Mouse (Mus musculus) stomach, postnatal 0 days (tissue): Measurements from ENCODE around the gene Pde4dip. TPM values are rescaled to one million over a fixed set of nuclear protein-coding genes. Genes with fewer than 3 reads are reported as not detected.

ENCODE experiments used
- ATAC-seq: fragments of 200-750 bp; cut with Nextera tagmentation; 2 replicates; pipeline ENCODE4 v1.8.0; 2017; ENCODE audit not compliant: low FRiP score, low TSS enrichment
- DNase-seq: peaks from one replicate; pipeline ENCODE4 v3.0.0-alpha.2; 2016; ENCODE audit warnings: low spot score
- H3K27ac ChIP-seq: fragments of 300-500 bp; sonication (generic); replicated peaks from 2 replicates; pipeline ENCODE4 v1.5.1; 2014; ENCODE audit warnings: mild to moderate bottlenecking, control low read depth
- H3K27me3 ChIP-seq: fragments of 300-500 bp; sonication (generic); 2 replicates; pipeline ENCODE4 v1.6.1; 2014; ENCODE audit warnings: low read length; ENCODE audit not compliant: control insufficient read depth, insufficient read depth
- H3K36me3 ChIP-seq: fragments of 300-500 bp; sonication (generic); 2 replicates; pipeline ENCODE4 v1.6.1; 2014; ENCODE audit warnings: low read length, mixed read lengths; ENCODE audit not compliant: control insufficient read depth, insufficient read depth
- H3K4me1 ChIP-seq: fragments of 300-500 bp; sonication (generic); replicated peaks from 2 replicates; pipeline ENCODE4 v1.6.1; 2014; ENCODE audit warnings: antibody characterized with exemption; ENCODE audit not compliant: control insufficient read depth, insufficient read depth
- H3K4me2 ChIP-seq: fragments of 300-500 bp; sonication (generic); replicated peaks from 2 replicates; pipeline ENCODE4 v1.6.1; 2014; ENCODE audit warnings: low read depth, mild to moderate bottlenecking, control low read depth, moderate library complexity
- H3K4me3 ChIP-seq: fragments of 300-500 bp; sonication (generic); 2 replicates; pipeline ENCODE4 v1.5.1; 2014; ENCODE audit warnings: low read depth, low read length, control low read depth
- H3K9ac ChIP-seq: fragments of 300-500 bp; sonication (generic); 2 replicates; pipeline ENCODE4 v1.6.1; 2014; ENCODE audit warnings: mild to moderate bottlenecking, low read length, control low read depth, mixed read lengths
- H3K9me3 ChIP-seq: fragments of 300-500 bp; sonication (generic); 2 replicates; pipeline ENCODE4 v1.6.1; 2016; ENCODE audit warnings: low read length; ENCODE audit not compliant: control insufficient read depth
- CTCF ChIP-seq: IDR thresholded peaks from 2 replicates; pipeline ENCODE4 v1.5.1; 2016; ENCODE audit warnings: antibody characterized with exemption, low read depth, mild to moderate bottlenecking, moderate library complexity
- EP300 ChIP-seq: optimal IDR thresholded peaks from 2 replicates; pipeline ENCODE3; 2016; ENCODE audit warnings: antibody characterized with exemption
- WGBS: fragments of 180-500 bp; shearing (Covaris S2); extraction: QIAGEN DNeasy Blood & Tissue Kit; methylation state at CpG from one replicate; pipeline ENCODE4 v1.1.7; 2014; 5-methylcytosine and 5-hydroxymethylcytosine counted together
- polyA plus RNA-seq: library from polyadenylated mRNA; unstranded; fragments of >200 nt; fragmentation: Nextera tagmentation; extraction: Ambion mirVana; gene quantifications from 2 replicates; pipeline ENCODE4 v1.2.1, GENCODE M21; 2015

Gene Pde4dip
- polyA plus RNA-seq, 1 experiment from 2014 or later, result 9.9 TPM

DNA sequence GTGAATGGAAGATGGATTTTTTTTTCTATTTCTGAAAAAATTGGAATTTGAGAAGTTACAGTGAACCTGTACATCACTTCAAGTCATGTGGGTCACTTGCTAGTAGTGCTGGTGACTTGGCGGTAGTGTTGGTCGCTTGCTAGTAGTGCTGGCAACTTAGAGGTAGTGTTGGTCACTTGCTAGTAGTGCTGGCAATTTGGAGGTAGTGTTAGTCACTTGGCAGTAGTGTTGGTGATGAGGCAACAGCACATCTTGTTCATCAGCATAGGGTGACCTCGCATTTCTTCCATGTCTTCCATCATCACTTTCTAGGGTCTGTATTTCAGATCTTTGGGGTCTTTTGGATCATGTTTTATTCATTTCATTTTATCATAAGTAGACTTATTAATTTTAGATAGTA lies 212.4 kb downstream of the Pde4dip start:
- DNase-seq, result no peak
- 0 out of 2 replicates have a peak, but pooled peaks cover 4% of the 10 kb centered on the region for H3K36me3 ChIP-seq
- no peak overlapping the region for H3K9ac ChIP-seq
- WGBS, result 97% methylated on average over 3 of the region's 3 CpGs
- no peak overlapping the region for H3K27ac ChIP-seq
- no peak overlapping the region for H3K4me2 ChIP-seq
- H3K4me1 ChIP-seq, result no peaks in the 10 kb centered on the region
- no peak for ATAC-seq
- no peak overlapping the region for H3K4me3 ChIP-seq
- H3K9me3 ChIP-seq, result no peaks in the 10 kb centered on the region
- H3K27me3 ChIP-seq, result no peaks in the 10 kb centered on the region
- TF ChIP-seq EP300, result no peak
- no peak for TF ChIP-seq CTCF

DNA sequence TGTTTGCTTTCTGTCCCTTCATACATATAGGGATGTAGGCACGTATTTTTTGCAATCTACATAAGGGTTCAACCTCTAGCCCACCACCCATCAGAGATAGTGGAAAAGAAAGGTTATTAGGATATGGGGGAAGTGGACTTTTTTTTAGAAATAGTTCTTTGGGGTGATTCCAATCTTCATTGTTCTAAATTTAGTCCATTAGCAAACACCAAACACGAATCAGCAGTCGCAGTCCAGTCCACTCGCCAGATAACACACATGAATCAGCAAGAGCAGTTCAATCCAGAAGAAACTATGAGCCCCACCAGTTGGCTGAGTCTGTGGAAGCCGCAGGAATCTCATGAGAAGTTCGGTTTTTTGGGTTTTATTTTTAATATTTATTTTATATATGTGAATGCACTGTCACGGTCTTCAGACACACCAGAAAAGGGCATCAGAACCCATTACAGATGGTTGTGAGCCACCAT lies 213.8 kb downstream of the Pde4dip start, which contains the start of gene Gm17651:
Gene Gm17651, minus strand, starts transcription at position 51 of the 467 bp plus-strand sequence.
- TF ChIP-seq CTCF (no peak), EP300 (no peak)
- Histone ChIP-seq H3K4me1 (no peaks in the 10 kb centered on the region), H3K27ac (no peak within 1 kb of the TSS), H3K27me3 (no peaks in the 10 kb centered on the region), H3K36me3 (0 out of 2 replicates have a peak, but pooled peaks cover 6% of the 10 kb centered on the region), H3K9ac (no peak within 1 kb of the TSS), H3K4me2 (no peak within 1 kb of the TSS), H3K4me3 (no peak within 1 kb of the TSS), H3K9me3 (no peaks in the 10 kb centered on the region)
- ATAC-seq, result no peak
- 72% methylated on average over 7 of the region's 7 CpGs for WGBS
- no peak for DNase-seq

DNA sequence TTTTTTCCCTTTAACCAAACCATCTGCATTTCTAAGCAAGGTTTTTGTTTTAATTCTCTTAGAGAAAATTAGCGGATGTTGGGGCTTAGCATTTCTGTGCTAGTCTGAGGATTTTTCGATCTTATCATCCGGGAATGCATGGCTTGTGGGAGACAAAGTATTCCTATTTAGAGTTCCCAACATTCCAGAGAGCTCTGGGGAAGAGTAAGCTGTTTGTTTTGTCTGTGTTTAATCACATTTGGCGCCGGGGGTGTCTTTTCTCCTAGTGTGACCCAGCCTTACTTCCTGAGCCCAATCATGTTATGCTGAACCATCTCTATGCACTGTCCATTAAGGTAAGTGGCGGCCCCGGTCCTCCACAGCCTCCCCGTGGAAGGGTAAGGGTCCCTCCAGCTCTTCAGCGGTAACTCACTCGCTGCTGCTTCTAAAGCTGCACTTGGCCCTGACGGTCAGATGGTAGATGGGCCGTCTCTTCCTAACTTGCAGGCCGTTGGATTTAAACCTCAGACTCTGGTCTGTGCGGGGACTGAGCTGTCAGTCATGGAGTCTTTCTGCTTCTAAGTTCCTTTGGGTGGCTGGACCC lies 221.3 kb downstream of the Pde4dip start:
- Histone ChIP-seq H3K4me3 (no peak overlapping the region), H3K9ac (no peak overlapping the region), H3K27ac (no peak overlapping the region), H3K4me2 (no peak overlapping the region), H3K9me3 (no peaks in the 10 kb centered on the region), H3K27me3 (no peaks in the 10 kb centered on the region), H3K4me1 (no peaks in the 10 kb centered on the region), H3K36me3 (peaks cover 19% of the 10 kb centered on the region; the same call in 1 of the 2 replicates)
- no peak for ATAC-seq
- DNase-seq, result no peak
- TF ChIP-seq EP300 (no peak), CTCF (no peak)
- 66% methylated on average over 14 of the region's 14 CpGs for WGBS

- Histone ChIP-seq H3K9ac (no peak overlapping the region), H3K36me3 (peaks cover 15% of the 10 kb centered on the region; the same call in 1 of the 2 replicates), H3K27me3 (no peaks in the 10 kb centered on the region), H3K4me3 (no peak overlapping the region), H3K27ac (no peak overlapping the region), H3K4me2 (no peak overlapping the region), H3K9me3 (no peaks in the 10 kb centered on the region), H3K4me1 (no peaks in the 10 kb centered on the region)
- TF ChIP-seq CTCF (no peak), EP300 (no peak)
- 52% methylated on average over 8 of the region's 8 CpGs for WGBS
- ATAC-seq, result no peak
- DNase-seq, result no peak
Measured at GRCm38 (mm10) chr3:97666154-97666553, 222.4 kb downstream of the Pde4dip start.

DNA sequence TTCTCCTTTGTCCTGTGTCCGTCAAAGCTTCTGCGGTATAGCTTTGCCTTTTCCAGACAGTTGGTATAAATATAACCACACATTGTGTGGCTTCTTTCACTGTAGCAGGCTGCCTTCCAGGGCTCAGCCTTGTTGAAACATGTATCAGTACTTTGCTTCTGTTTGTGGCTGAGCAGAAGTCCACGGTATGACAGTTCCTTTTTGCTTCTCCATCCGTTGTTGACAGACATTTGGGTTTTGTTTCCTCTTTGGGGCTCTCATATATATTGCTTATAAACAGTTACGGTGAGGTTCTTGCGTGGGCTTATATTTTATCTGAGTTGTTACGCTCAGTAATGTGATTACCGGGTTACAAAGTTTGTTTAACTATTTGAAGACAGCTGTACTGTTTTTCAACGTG lies 223.0 kb downstream of the Pde4dip start:
- WGBS, result 54% methylated on average over 9 of the region's 9 CpGs
- H3K9ac ChIP-seq, result no peak overlapping the region
- no peak overlapping the region for H3K27ac ChIP-seq
- no peak overlapping the region for H3K4me3 ChIP-seq
- no peak for TF ChIP-seq CTCF
- ATAC-seq, result no peak
- no peaks in the 10 kb centered on the region for H3K9me3 ChIP-seq
- no peak for DNase-seq
- no peaks in the 10 kb centered on the region for H3K27me3 ChIP-seq
- H3K4me2 ChIP-seq, result no peak overlapping the region
- H3K4me1 ChIP-seq, result no peaks in the 10 kb centered on the region
- H3K36me3 ChIP-seq, result peaks cover 15% of the 10 kb centered on the region; the same call in 1 of the 2 replicates

GRCm38 (mm10) chr3:97661206-97661605 lies 227.3 kb downstream of the Pde4dip start:
- 0 out of 2 replicates have a peak, but pooled peaks cover 2% of the 10 kb centered on the region for H3K4me1 ChIP-seq
- 36% methylated on average over 8 of the region's 8 CpGs for WGBS
- H3K27ac ChIP-seq, result 0 out of 2 replicates have a peak overlapping the region, but pooled peaks have one; percentile 35
- ATAC-seq (no peak), DNase-seq (no peak)
- no peak overlapping the region for H3K4me2 ChIP-seq
- H3K36me3 ChIP-seq, result peaks cover 5% of the 10 kb centered on the region; the same call in 1 of the 2 replicates
- H3K9ac ChIP-seq, result no peak overlapping the region
- TF ChIP-seq EP300 (no peak), CTCF (no peak)
- no peak overlapping the region for H3K4me3 ChIP-seq
- H3K27me3 ChIP-seq, result no peaks in the 10 kb centered on the region
- no peaks in the 10 kb centered on the region for H3K9me3 ChIP-seq
